Mouse (Mus musculus) large intestine, adult 2 months (tissue): ENCODE measurements around the gene Trim12a. TPM values are rescaled to one million over a fixed set of nuclear protein-coding genes. Genes with fewer than 3 reads are reported as not detected.

Experiments used
- polyA plus RNA-seq: library from polyadenylated mRNA; depleted of rRNA; stranded (reverse); fragments of >200 nt; gene quantifications from 2 replicates; pipeline ENCODE4 v1.2.3, GENCODE M21; 2012; rRNA removed

The Trim12a gene
- polyA plus RNA-seq, 1 experiment = 5.3 TPM

Other genes starting within 250 kb of the Trim12a start
- not detected in 2 replicates for gene Olfr644, start 243.6 kb downstream of the Trim12a start, polyA plus RNA-seq
- gene Olfr645, start 230.0 kb downstream of the Trim12a start, polyA plus RNA-seq = not detected in 2 replicates
- not detected in 2 replicates for gene Olfr646, start 210.6 kb downstream of the Trim12a start, polyA plus RNA-seq
- not detected in 2 replicates for gene Ubqln5, start 185.6 kb downstream of the Trim12a start, polyA plus RNA-seq
- not detected in 2 replicates for gene Olfr643, start 178.1 kb downstream of the Trim12a start, polyA plus RNA-seq
- gene Ubqln3, start 172.2 kb downstream of the Trim12a start, polyA plus RNA-seq = not detected in 2 replicates
- gene Ubqlnl, start 164.9 kb downstream of the Trim12a start, polyA plus RNA-seq = not detected in 2 replicates
- not detected in 2 replicates for gene Olfm5, start 150.6 kb downstream of the Trim12a start, polyA plus RNA-seq
- 0.02 TPM in 1 of 2 replicates, not detected in the other for gene Olfr648, start 132.1 kb downstream of the Trim12a start, polyA plus RNA-seq
- gene Olfr649, start 119.5 kb downstream of the Trim12a start, polyA plus RNA-seq = not detected in 2 replicates
- gene Trim6, start 96.7 kb downstream of the Trim12a start, polyA plus RNA-seq = 0.79 and 1.1 TPM in 2 replicates
- gene Trim34a, start 71.0 kb downstream of the Trim12a start, polyA plus RNA-seq = 3.8 and 5.5 TPM in 2 replicates
- 0.40 and 0.81 TPM in 2 replicates for gene Trim5, start 27.4 kb downstream of the Trim12a start, polyA plus RNA-seq
- 2.5 and 3.6 TPM in 2 replicates for gene Trim34b, start 14.0 kb upstream of the Trim12a start, polyA plus RNA-seq
- gene Trim12c, start 37.9 kb upstream of the Trim12a start, polyA plus RNA-seq = 4.2 and 5.8 TPM in 2 replicates
- gene Trim30b, start 54.4 kb upstream of the Trim12a start, polyA plus RNA-seq = 0.12 and 0.17 TPM in 2 replicates
- gene Trim30c, start 85.4 kb upstream of the Trim12a start, polyA plus RNA-seq = not detected in 2 replicates
- gene Trim30a, start 149.7 kb upstream of the Trim12a start, polyA plus RNA-seq = 2.2 and 3.3 TPM in 2 replicates
- 4.5 and 12.5 TPM in 2 replicates for gene Trim30d, start 192.4 kb upstream of the Trim12a start, polyA plus RNA-seq
- not detected in 2 replicates for gene Olfr651, start 234.7 kb upstream of the Trim12a start, polyA plus RNA-seq
- gene Olfr652, start 245.4 kb upstream of the Trim12a start, polyA plus RNA-seq = not detected in 2 replicates